Mouse (Mus musculus) heart, postnatal 0 days (tissue): ENCODE results near the gene Kmt2c. TPM values are rescaled to one million over a fixed set of nuclear protein-coding genes. Genes with fewer than 3 reads are reported as not detected.

Experiments
- ATAC-seq: fragments of 200-750 bp; cut with Nextera tagmentation; 2 replicates; pipeline ENCODE4 v1.8.0; 2017; ENCODE audit warnings: low read depth, moderate number of reproducible peaks, moderate library complexity; ENCODE audit not compliant: insufficient read depth
- DNase-seq: peaks from one replicate; pipeline ENCODE4 v3.0.0-alpha.2; 2016; ENCODE audit warnings: low spot score
- H3K27ac ChIP-seq: fragments of 300-500 bp; sonication (generic); 2 replicates; pipeline ENCODE4 v1.5.1; 2014; ENCODE audit warnings: low read depth, mild to moderate bottlenecking
- H3K27me3 ChIP-seq: fragments of 300-500 bp; sonication (generic); 2 replicates; pipeline ENCODE4 v1.6.1; 2014; ENCODE audit warnings: low read length, mixed read lengths; ENCODE audit not compliant: control insufficient read depth, insufficient read depth
- H3K36me3 ChIP-seq: fragments of 300-500 bp; sonication (generic); replicated peaks from 2 replicates; pipeline ENCODE4 v1.6.1; 2014; ENCODE audit warnings: low read length, mixed read lengths; ENCODE audit not compliant: control insufficient read depth, insufficient read depth
- H3K4me1 ChIP-seq: fragments of 300-500 bp; sonication (generic); 2 replicates; pipeline ENCODE4 v1.6.1; 2014; ENCODE audit warnings: antibody characterized with exemption; ENCODE audit not compliant: control insufficient read depth, insufficient read depth
- H3K4me2 ChIP-seq: fragments of 300-500 bp; sonication (generic); 2 replicates; pipeline ENCODE4 v1.6.1; 2014; ENCODE audit warnings: low read depth, mild to moderate bottlenecking, low read length, moderate library complexity
- H3K4me3 ChIP-seq: fragments of 300-500 bp; sonication (generic); 2 replicates; pipeline ENCODE4 v1.5.1; 2014; ENCODE audit warnings: low read depth, low read length
- H3K9ac ChIP-seq: fragments of 300-500 bp; sonication (generic); replicated peaks from 2 replicates; pipeline ENCODE4 v1.6.1; 2014; ENCODE audit warnings: low read depth, low read length, mixed read lengths
- H3K9me3 ChIP-seq: fragments of 300-500 bp; sonication (generic); replicated peaks from 2 replicates; pipeline ENCODE4 v1.6.1; 2016; ENCODE audit warnings: low read length; ENCODE audit not compliant: control insufficient read depth
- CTCF ChIP-seq: IDR thresholded peaks from 2 replicates; pipeline ENCODE4 v1.5.1; 2016; ENCODE audit warnings: antibody characterized with exemption, control low read depth, low read depth
- EP300 ChIP-seq: IDR thresholded peaks from 2 replicates; pipeline ENCODE4 v1.6.1; 2016; ENCODE audit warnings: antibody characterized with exemption, low read depth
- WGBS: fragments of 180-500 bp; shearing (Covaris S2); extraction: QIAGEN DNeasy Blood & Tissue Kit; methylation state at CpG from one replicate; pipeline ENCODE4 v1.1.7; 2014; 5-methylcytosine and 5-hydroxymethylcytosine counted together
- polyA plus RNA-seq: library from polyadenylated mRNA; unstranded; fragments of >200 nt; fragmentation: Nextera tagmentation; extraction: Ambion mirVana; gene quantifications from 2 replicates; pipeline ENCODE4 v1.2.1, GENCODE M21; 2015
- total RNA-seq: library from RNA; depleted of rRNA; stranded (reverse); fragments of >200 nt; gene quantifications from 2 replicates; pipeline ENCODE4 v1.2.3, GENCODE M21; 2014; ENCODE audit warnings: low replicate concordance

The Kmt2c gene
- total and polyA plus RNA-seq, 2 experiments from 2014 or later: 5.4 to 22.4 TPM

DNA sequence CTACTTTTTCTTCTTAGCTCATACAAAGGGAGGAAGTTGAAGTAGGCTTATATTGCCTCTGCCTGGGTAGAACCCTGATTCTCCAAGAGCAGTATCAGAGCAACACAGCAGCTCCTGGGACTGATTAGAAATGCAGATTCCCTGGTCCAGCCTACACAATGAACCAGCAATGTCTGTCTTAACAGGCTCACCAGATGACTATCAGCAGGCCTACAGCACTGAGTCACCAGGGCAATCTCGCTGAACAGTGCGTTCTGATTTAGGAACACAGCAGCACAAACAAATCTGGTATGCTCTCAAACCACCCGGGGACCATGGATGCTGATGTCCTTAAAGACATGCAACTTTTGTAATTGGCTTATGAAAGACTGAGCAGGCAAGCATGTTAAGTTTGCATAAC is 201.8 kb downstream of the Kmt2c start:
- DNase-seq (no peak), ATAC-seq (no peak)
- Histone ChIP-seq H3K4me1 (no peaks in the 10 kb centered on the region), H3K9ac (no peak overlapping the region), H3K36me3 (peaks cover 56% of the 10 kb centered on the region), H3K9me3 (no peaks in the 10 kb centered on the region), H3K27ac (no peak overlapping the region), H3K27me3 (no peaks in the 10 kb centered on the region), H3K4me2 (no peak overlapping the region), H3K4me3 (no peak overlapping the region)
- TF ChIP-seq CTCF (no peak), EP300 (no peak)
- 44% methylated on average over 3 of the region's 3 CpGs for WGBS

DNA sequence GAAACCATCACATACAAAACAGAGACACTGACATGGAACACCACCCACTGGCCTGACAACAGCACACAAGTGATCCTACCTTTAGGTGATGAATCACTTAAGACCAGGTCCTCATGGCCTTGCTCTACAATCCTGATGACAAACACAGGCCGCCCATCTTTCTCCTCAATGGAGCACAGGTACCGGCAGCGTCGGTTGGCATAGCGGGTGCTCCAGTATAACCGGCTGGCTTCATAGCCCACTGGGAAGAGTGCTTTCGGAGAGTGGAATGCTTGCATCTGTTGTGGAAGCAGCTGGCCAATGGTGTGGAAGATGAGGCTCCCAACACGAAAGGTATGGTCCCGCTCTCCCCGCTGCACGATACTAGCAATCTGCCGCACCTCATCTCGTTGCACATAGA is 214.6 kb downstream of the Kmt2c start:
- no peak overlapping the region for H3K4me3 ChIP-seq
- no peak for ATAC-seq
- no peak overlapping the region for H3K4me2 ChIP-seq
- no peaks in the 10 kb centered on the region for H3K4me1 ChIP-seq
- H3K36me3 ChIP-seq: peaks cover 90% of the 10 kb centered on the region
- no peak overlapping the region for H3K27ac ChIP-seq
- no peak overlapping the region for H3K9ac ChIP-seq
- H3K27me3 ChIP-seq: no peaks in the 10 kb centered on the region
- DNase-seq: no peak
- 96% methylated on average over 13 of the region's 13 CpGs for WGBS
- TF ChIP-seq CTCF (no peak), EP300 (no peak)
- no peaks in the 10 kb centered on the region for H3K9me3 ChIP-seq

DNA sequence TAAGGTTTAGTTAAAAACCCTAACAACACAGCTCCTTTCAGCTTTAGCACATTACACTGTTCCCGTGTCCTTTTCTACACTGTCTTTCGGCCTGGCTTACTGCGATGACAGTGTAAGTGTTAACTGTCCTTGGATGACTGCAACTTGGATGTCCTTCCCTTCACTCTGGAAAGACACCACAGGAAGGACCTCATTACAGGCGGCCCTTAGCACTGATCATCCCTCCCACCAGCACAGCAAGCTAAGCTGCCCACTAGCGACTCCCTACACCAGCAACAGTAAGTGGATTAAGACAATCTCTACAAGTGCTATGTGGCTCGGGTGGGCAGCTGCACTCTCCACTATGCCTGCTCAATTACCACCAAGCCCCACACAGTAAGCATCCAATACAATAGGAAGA is 222.2 kb downstream of the Kmt2c start:
- Histone ChIP-seq H3K9ac (no peak overlapping the region), H3K4me1 (no peaks in the 10 kb centered on the region), H3K36me3 (peaks cover 69% of the 10 kb centered on the region), H3K4me2 (no peak overlapping the region), H3K4me3 (no peak overlapping the region), H3K9me3 (no peaks in the 10 kb centered on the region), H3K27ac (no peak overlapping the region), H3K27me3 (no peaks in the 10 kb centered on the region)
- DNase-seq (no peak), ATAC-seq (no peak)
- 79% methylated on average over 6 of the region's 6 CpGs for WGBS
- TF ChIP-seq CTCF (no peak), EP300 (no peak)

DNA sequence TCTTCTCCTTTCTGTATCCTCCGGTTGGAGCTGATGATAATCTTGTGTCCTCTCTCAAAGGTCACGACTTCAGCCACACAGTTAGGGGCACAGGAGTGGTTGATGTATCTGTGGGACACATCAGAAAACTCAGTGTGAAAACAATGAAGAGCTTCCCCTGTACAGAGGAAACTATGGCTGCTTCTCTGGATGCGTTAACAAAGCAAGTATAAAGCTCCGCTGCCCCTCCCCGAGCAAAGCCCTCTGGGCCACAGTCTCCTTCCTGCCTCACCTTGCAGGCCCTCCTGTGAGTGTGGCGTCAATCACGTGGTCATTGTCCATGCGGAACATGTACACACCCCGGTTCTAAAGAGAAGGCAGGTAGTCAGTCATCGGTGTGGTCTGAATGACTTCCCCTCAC is 223.0 kb downstream of the Kmt2c start:
- Histone ChIP-seq H3K27me3 (no peaks in the 10 kb centered on the region), H3K9ac (no peak overlapping the region), H3K4me3 (no peak overlapping the region), H3K36me3 (peaks cover 67% of the 10 kb centered on the region), H3K4me1 (no peaks in the 10 kb centered on the region), H3K9me3 (no peaks in the 10 kb centered on the region), H3K27ac (no peak overlapping the region), H3K4me2 (no peak overlapping the region)
- 85% methylated on average over 10 of the region's 10 CpGs for WGBS
- TF ChIP-seq CTCF (no peak), EP300 (no peak)
- ATAC-seq (no peak), DNase-seq (no peak)

DNA sequence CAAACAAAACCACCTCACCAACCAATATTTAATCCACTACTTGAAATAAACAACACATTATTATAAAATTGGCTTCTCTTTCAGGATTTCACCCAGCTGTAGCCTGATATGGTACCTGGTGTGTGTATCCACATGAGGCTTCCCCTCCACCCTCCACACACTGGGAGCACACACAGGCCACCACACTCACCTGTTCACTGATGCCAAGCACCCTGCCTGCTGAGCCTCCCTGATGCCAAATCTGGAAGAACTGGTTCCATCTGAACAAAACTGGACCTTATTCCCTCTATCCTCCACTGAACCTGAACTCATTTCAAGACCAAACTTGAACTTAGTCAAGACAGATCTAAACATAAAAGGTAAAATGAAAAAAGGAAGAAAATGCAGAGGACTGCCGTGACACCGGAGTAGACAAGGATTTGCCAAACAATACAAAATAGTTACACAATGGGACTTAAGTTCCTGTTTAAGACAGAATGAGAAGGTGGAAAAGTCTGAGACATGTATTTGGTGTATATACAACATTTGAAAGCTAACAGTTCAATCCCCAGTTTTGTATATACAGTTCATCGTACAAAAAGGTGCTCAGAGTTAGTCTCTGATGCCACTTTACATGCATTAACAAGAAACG is 230.2 kb downstream of the Kmt2c start:
- Histone ChIP-seq H3K4me1 (no peaks in the 10 kb centered on the region), H3K36me3 (peaks cover 68% of the 10 kb centered on the region), H3K4me3 (no peak overlapping the region), H3K27me3 (no peaks in the 10 kb centered on the region), H3K27ac (no peak overlapping the region), H3K4me2 (no peak overlapping the region), H3K9me3 (no peaks in the 10 kb centered on the region), H3K9ac (no peak overlapping the region)
- DNase-seq (no peak), ATAC-seq (no peak)
- WGBS: 92% methylated on average over 4 of the region's 4 CpGs
- TF ChIP-seq CTCF: no peak
- TF ChIP-seq EP300: no peak

DNA sequence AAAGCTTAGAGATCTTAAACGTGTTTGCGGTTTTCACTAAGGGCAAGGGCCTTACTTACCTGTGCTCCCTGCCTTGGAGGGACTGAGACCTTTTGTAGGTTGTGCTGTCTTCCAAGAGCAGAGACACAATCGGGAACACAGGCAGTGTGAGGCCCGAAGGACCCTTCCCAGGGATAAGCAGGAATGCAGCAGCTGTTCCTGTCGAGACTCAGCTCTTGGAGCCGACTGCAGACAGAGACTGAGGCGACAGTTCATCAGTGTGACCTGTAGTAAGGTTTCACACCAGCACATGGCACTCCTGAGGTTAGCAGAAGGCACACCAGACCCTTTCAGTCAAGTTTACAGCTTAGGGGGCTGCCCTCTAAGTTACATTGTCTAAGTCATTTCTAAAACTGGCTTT is 236.3 kb downstream of the Kmt2c start:
- TF ChIP-seq EP300: no peak
- no peak for TF ChIP-seq CTCF
- Histone ChIP-seq H3K9ac (no peak overlapping the region), H3K27me3 (no peaks in the 10 kb centered on the region), H3K4me1 (no peaks in the 10 kb centered on the region), H3K9me3 (no peaks in the 10 kb centered on the region), H3K36me3 (peaks cover 74% of the 10 kb centered on the region), H3K27ac (no peak overlapping the region), H3K4me3 (no peak overlapping the region), H3K4me2 (no peak overlapping the region)
- no peak for DNase-seq
- 54% methylated on average over 7 of the region's 7 CpGs for WGBS
- ATAC-seq: no peak
